Mouse (Mus musculus) hindlimb bud, embryonic 11.5 days (tissue): ENCODE data around the gene Lexm.

ENCODE experiments used
- DNase-seq: peaks from one replicate; pipeline ENCODE4 v3.0.0-alpha.2; 2012; ENCODE audit warnings: low read depth, low spot score; ENCODE audit errors: extremely low spot score

The Lexm gene

DNA sequence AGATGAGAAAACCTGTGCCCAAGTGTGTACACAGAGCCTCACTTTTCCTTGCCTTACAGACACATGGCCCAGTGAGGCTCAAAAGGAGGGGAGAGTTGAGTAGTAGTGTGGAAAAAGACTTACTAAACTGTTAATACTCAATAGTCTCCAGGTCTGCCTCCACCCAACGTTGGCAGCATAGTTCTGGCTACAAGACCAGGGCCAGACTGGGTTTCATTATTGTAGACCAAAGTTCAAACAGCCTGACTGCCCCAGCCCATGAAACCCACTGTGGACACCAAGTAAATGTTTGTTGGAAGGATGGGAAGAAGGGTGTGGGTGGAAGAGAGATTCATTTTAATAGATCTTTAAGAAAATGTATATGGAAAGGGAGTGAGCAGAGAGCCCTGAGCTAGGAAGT is 70.1 kb downstream of the Lexm start:
- DNase-seq = no peak

DNA sequence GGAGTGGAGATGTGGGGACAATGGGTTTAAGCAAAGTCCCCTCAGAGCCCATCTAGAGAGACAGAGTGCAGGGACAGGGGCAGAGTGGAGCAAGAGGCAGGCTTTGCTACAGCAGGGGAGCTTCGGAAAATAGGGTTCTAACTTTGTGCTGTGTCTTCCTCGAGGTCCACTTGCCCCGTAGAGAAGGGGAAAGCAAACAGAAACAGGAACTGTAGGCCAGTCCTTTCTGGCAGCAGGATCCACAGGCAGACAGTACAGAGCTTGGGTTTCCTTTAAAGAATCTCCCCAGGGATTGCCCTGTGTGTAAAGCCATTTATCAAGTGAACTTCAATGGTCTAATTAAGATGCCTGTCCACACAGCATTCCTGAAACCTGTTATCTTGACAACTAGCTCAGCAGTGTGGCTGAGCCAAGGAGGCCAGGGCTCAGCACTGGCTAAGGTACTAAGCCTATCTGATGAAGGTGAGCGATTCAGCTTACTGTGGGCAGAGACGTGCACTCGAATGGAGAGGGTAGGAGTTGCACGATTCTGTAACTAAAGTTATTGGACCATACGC is 71.1 kb downstream of the Lexm start:
- DNase-seq = no peak

DNA sequence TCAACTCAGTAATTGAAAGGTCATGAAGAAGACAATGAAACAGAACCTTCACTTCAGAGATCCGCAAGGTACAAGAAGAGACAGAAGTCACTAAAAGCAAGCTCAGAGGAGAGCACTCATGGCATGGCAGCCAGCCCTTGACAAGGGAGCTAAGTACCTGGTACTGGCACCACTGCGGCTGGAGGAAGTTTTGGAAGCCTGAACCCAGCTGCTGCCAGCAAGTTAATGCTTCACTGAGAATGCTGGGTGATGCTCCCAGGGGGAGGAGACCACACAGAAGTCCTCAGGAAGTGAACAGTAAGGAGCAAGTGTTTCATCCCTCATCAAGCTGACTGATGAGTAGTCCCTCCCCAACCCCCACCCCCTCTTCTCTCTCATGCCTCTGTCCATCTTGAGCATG is 74.8 kb downstream of the Lexm start:
- no peak for DNase-seq

DNA sequence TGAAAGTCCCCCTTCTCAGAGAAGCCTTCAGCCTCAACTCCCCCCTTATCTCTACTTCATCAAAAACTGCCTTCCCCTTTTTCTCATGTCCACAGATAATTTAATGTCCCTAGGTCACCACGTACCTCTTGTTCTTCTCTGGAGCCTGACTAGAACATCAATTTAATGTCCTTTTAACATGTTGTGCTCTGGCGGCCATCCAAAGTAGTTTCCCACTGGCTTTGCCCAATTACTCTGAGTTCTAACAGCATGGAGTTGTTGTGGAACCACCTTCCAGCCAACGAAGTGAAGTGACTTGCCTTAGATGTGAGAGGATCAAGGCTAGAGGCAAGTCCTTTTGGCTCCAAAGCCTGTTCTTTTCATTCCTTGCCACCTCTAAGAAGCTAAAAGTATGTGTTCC is 75.5 kb downstream of the Lexm start:
- DNase-seq = no peak
